Mouse (Mus musculus): Measurements from ENCODE around the gene Nbea. TPM values are rescaled to one million over a fixed set of nuclear protein-coding genes. Genes with fewer than 3 reads are reported as not detected.

Nbea gene
- polyA plus RNA-seq (2015; fragmentation: Nextera tagmentation; extraction: Ambion mirVana), result 7.5 and 7.7 TPM in 2 replicates

DNA sequence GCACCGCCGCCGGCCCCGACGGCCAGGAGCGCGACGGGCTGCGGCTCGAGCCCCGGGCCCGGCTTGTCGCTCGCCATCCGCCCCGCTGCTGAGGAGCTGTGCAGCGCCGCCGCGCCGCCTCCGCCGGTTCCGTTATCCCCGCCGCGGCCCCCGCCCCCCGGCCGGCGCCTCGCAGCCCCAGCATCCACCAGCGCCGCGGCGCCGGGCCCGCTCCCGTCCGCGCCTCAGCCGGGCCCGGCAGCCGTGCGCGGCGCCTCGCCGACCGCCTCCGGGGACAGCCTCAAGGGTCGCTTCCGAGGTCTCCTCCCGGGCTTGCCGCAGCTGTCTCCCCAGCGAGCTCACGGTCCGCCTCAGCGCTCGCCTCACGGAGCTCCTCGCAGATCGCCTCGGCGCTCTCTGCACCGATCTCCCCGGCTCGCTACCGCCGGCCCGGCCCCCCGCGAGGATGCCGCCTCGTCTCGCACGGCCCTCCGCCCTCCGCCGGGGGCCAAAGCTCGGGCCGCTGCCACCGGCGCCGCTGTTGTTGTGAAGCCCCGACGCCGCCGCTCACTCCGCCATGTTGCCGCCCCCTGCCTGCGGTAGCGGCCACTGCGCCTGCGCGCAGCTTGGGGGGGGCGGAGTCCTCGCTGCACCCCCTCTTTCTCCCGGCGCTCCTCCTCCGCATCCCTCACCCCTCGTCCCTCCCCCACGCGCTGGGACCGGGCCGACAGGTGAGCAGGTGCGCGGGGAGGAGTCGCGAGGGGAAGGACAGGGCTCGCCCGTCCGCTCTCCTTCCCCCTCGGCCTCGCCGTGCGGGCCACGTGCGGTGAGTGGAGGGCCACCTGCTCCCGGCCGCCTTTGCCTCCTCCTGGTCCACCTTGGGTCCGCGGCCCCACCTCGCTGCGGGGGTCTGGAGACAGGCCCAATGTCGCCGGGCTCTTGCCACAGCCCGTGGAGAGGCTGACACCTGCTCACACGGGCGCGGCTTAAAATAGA is at the start of gene Nbea:
TSS of gene Nbea (minus strand) at position 543 of the 975 bp plus-strand sequence.
- ATAC-seq (ENCODE audit: extremely low read depth, insufficient number of reproducible peaks, low FRiP score, low TSS enrichment), result peak; percentile 72
- no peaks in the 10 kb centered on the region for H3K27me3 ChIP-seq (replicated peaks)
- peak within 1 kb of the TSS; percentile 92 for H3K27ac ChIP-seq (replicated peaks)
- WGBS, result under 1% methylated on average over 122 of the region's 131 CpGs
- H3K4me1 ChIP-seq, result peaks cover 21% of the 10 kb centered on the region
- peak within 1 kb of the TSS; percentile 87 for H3K4me2 ChIP-seq
- no peaks in the 10 kb centered on the region for H3K9me3 ChIP-seq
- H3K36me3 ChIP-seq, result no peaks in the 10 kb centered on the region
- H3K9ac ChIP-seq, result peak within 1 kb of the TSS; percentile 97
- H3K4me3 ChIP-seq, result peak within 1 kb of the TSS; percentile 94

DNA sequence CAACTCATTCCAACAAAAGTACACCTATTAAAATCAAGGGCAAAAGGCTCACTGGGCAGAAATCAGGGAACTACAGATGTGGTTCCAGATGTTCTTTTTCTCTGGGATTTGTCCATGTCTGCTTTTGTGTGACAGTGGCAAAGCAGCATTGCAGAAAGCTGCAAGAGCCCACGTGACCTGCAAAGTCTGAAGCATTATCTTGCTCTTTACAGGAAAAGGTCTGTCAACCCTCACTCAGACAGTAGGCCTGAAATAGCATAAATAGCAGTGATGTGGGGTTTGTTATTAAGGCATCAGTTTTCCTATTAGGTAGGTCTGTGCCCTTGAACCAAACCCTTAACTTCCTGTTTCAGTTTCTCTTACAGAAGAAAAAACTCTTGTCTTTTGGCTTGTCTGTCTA is 45.8 kb upstream of the Nbea start:
- ATAC-seq (ENCODE audit: extremely low read depth, insufficient number of reproducible peaks, low FRiP score, low TSS enrichment), result peak; percentile 51
- Histone ChIP-seq H3K27me3 (replicated peaks) (no peaks in the 10 kb centered on the region), H3K9me3 (no peaks in the 10 kb centered on the region), H3K27ac (replicated peaks) (peak overlapping the region; percentile 61), H3K4me2 (no peak overlapping the region), H3K4me3 (no peak overlapping the region), H3K4me1 (peaks cover 20% of the 10 kb centered on the region), H3K36me3 (no peaks in the 10 kb centered on the region), H3K9ac (no peak overlapping the region)
- 10% methylated on average over 1 of the region's 1 CpGs for WGBS

- no peak for ATAC-seq (ENCODE audit: extremely low read depth, insufficient number of reproducible peaks, low FRiP score, low TSS enrichment)
- Histone ChIP-seq H3K9ac (no peak overlapping the region), H3K4me3 (no peak overlapping the region), H3K4me2 (no peak overlapping the region), H3K27me3 (replicated peaks) (no peaks in the 10 kb centered on the region), H3K36me3 (no peaks in the 10 kb centered on the region), H3K4me1 (peaks cover 12% of the 10 kb centered on the region), H3K27ac (replicated peaks) (peak overlapping the region; percentile 67; the same call in 1 of the 2 replicates), H3K9me3 (no peaks in the 10 kb centered on the region)
- 30% methylated on average over 2 of the region's 2 CpGs for WGBS
Observed at GRCm38 (mm10) chr3:56215989-56216388, 32.5 kb upstream of the Nbea start.

DNA sequence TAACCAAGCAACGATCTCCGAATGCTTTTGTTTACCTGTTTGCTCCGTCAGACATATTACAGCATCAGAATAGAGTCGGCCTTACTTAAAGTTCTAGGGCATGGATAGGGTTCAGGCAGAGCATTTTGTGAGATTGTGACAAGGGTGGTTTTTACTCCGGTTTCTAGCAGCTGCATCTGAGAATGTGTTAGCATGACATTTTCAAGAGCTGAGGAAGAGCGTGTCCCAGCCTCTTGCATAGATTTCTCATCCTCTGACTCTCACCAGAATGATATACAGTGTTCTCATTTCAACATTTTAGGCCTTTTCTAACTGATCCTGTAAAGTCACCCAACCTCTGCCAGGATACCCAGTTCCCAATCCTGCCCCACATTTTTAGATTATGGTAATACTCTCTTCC is 20.5 kb upstream of the Nbea start:
- no peaks in the 10 kb centered on the region for H3K36me3 ChIP-seq
- WGBS, result 69% methylated on average over 6 of the region's 6 CpGs
- no peaks in the 10 kb centered on the region for H3K27me3 ChIP-seq (replicated peaks)
- H3K9ac ChIP-seq, result no peak overlapping the region
- no peaks in the 10 kb centered on the region for H3K4me1 ChIP-seq
- H3K9me3 ChIP-seq, result no peaks in the 10 kb centered on the region
- H3K27ac ChIP-seq (replicated peaks), result no peak overlapping the region
- H3K4me3 ChIP-seq, result no peak overlapping the region
- no peak overlapping the region for H3K4me2 ChIP-seq
- no peak for ATAC-seq (ENCODE audit: extremely low read depth, insufficient number of reproducible peaks, low FRiP score, low TSS enrichment)

GRCm38 (mm10) chr3:56188238-56188637 is 4.7 kb upstream of the Nbea start:
- no peak overlapping the region for H3K27ac ChIP-seq (replicated peaks)

DNA sequence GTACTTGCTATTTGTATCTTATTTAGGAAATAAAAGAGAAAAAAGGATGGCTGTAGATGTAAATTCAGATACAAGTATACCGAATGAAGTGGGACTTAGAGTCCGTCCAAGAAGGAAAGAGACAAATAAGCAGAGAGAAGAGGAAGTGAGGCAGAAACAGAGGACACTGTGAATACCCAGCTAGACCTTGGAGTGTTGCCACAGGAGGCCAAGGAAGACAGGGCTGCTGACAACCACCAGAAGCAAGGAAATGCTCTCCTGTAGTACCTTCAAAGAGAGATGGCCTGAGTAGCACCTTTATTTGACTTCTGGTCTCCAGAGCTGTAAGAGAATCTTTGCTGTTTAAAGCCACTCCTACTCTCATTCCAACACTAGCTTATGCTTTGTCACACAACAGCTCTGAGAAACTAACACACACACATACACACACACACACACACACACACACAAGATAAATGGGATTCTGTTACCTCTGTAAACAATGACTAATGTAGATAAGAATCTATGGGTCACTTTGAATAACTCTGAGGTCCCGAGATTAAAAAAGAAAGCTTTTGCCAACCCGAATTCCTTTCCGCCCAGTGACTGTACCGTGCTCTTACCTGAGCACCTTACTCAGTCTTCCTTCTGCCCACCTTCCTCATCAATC is 3.8 kb upstream of the Nbea start:
- Histone ChIP-seq H3K36me3 (no peaks in the 10 kb centered on the region), H3K9ac (no peak overlapping the region), H3K4me2 (no peak overlapping the region), H3K4me1 (peaks cover 7% of the 10 kb centered on the region), H3K4me3 (no peak overlapping the region), H3K27ac (replicated peaks) (no peak overlapping the region), H3K27me3 (replicated peaks) (no peaks in the 10 kb centered on the region), H3K9me3 (no peaks in the 10 kb centered on the region)
- ATAC-seq (ENCODE audit: extremely low read depth, insufficient number of reproducible peaks, low FRiP score, low TSS enrichment), result no peak
- WGBS, result 58% methylated on average over 6 of the region's 6 CpGs

More at GRCm38 (mm10) chr3:56188238-56188637, 4.7 kb upstream of the Nbea start:
- Histone ChIP-seq H3K4me1 (peaks cover 7% of the 10 kb centered on the region), H3K36me3 (no peaks in the 10 kb centered on the region), H3K27me3 (replicated peaks) (no peaks in the 10 kb centered on the region), H3K4me2 (no peak overlapping the region), H3K9me3 (no peaks in the 10 kb centered on the region), H3K9ac (no peak overlapping the region), H3K4me3 (no peak overlapping the region)
- 56% methylated on average over 1 of the region's 1 CpGs for WGBS
- no peak for ATAC-seq (ENCODE audit: extremely low read depth, insufficient number of reproducible peaks, low FRiP score, low TSS enrichment)

DNA sequence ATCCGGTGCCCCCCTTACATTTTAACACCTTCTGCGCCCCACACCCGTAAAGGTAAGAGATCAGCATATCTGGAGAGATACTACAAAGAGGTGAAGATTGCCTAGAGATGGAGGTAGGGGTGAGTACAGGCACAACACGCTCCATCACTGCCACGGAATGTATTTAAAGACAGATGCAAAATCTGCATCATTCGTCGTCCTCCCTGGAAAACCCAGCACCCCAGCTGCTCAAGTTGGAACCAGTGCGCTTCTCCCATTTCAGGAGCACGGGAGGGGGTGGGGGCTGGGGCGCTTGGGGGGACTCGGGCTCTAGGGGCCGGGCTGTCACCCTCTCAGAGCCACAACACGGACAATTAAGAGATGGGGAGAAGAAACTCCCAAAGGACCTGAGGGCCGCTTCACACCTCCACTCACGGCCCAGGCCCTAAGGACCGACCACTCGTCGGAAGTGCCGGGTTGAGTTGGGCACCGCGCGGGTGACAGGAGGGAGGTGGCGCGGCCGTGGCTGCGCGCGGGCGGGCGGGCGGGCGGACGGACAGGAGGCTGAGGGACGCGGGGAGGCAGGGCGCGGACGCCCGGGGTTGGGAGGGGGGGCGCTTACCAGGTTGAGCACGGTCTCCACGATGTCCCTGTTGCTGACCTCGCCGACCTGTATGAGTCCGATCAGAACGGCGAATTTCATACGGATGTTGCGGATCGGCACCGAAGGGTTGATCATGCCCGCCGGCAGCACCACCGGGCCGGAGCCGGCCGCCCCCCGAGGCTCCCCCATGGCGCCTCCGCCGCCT is 936 bp downstream of the Nbea start:
- under 1% methylated on average over 56 of the region's 61 CpGs for WGBS
- Histone ChIP-seq H3K27me3 (replicated peaks) (no peaks in the 10 kb centered on the region), H3K4me1 (peaks cover 21% of the 10 kb centered on the region)

GRCm38 (mm10) chr3:56181991-56182370 is 1.5 kb downstream of the Nbea start:
- Histone ChIP-seq H3K9ac (peak overlapping the region; percentile 97), H3K36me3 (no peaks in the 10 kb centered on the region), H3K27ac (replicated peaks) (peak overlapping the region; percentile 92), H3K9me3 (no peaks in the 10 kb centered on the region), H3K27me3 (replicated peaks) (no peaks in the 10 kb centered on the region), H3K4me2 (peak overlapping the region; percentile 87), H3K4me1 (peaks cover 27% of the 10 kb centered on the region), H3K4me3 (peak overlapping the region; percentile 94)
- WGBS, result 11% methylated on average over 4 of the region's 4 CpGs
- ATAC-seq (ENCODE audit: extremely low read depth, insufficient number of reproducible peaks, low FRiP score, low TSS enrichment), result no peak

More for the DNA sequence above, 936 bp downstream of the Nbea start:
- H3K27ac ChIP-seq (replicated peaks), result peak overlapping the region; percentile 92
- H3K36me3 ChIP-seq, result no peaks in the 10 kb centered on the region
- peak overlapping the region; percentile 94 for H3K4me3 ChIP-seq
- H3K9me3 ChIP-seq, result no peaks in the 10 kb centered on the region
- H3K4me2 ChIP-seq, result peak overlapping the region; percentile 87
- ATAC-seq (ENCODE audit: extremely low read depth, insufficient number of reproducible peaks, low FRiP score, low TSS enrichment), result peak; percentile 56; the same call in 1 of the 2 replicates
- peak overlapping the region; percentile 97 for H3K9ac ChIP-seq

DNA sequence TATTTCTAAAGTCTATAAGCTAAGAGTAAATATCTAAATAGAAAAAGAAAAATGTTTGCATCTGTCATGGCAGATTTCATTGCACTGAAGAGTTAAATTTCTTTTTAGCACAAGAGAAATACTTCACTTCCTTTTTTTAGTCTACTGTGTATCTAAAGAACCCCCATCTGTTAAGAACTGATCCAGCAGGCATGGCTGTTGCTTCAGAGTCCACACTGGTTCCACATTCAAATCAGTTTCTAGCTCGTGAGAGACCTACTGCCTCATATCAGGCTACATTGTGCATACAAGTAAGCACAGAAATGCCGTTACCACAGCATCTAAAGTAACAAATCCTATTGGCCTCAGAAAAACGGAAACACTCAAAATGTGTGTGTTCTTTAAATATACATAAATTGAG is 2.5 kb downstream of the Nbea start:
- Histone ChIP-seq H3K27me3 (replicated peaks) (no peaks in the 10 kb centered on the region), H3K4me2 (peak overlapping the region; percentile 87), H3K9ac (peak overlapping the region; percentile 97), H3K4me3 (peak overlapping the region; percentile 94), H3K27ac (replicated peaks) (no peak overlapping the region), H3K4me1 (peaks cover 27% of the 10 kb centered on the region), H3K36me3 (no peaks in the 10 kb centered on the region), H3K9me3 (no peaks in the 10 kb centered on the region)
- 40% methylated on average over 3 of the region's 3 CpGs for WGBS
- ATAC-seq (ENCODE audit: extremely low read depth, insufficient number of reproducible peaks, low FRiP score, low TSS enrichment), result no peak

- Histone ChIP-seq H3K4me3 (no peak overlapping the region), H3K4me2 (no peak overlapping the region), H3K9me3 (no peaks in the 10 kb centered on the region), H3K9ac (no peak overlapping the region), H3K36me3 (no peaks in the 10 kb centered on the region), H3K27me3 (replicated peaks) (no peaks in the 10 kb centered on the region), H3K27ac (replicated peaks) (no peak overlapping the region), H3K4me1 (peaks cover 6% of the 10 kb centered on the region; the same call in 1 of the 2 replicates)
- 78% methylated on average over 2 of the region's 2 CpGs for WGBS
- ATAC-seq (ENCODE audit: extremely low read depth, insufficient number of reproducible peaks, low FRiP score, low TSS enrichment), result no peak
Observed at GRCm38 (mm10) chr3:56157864-56158263, 25.6 kb downstream of the Nbea start.

DNA sequence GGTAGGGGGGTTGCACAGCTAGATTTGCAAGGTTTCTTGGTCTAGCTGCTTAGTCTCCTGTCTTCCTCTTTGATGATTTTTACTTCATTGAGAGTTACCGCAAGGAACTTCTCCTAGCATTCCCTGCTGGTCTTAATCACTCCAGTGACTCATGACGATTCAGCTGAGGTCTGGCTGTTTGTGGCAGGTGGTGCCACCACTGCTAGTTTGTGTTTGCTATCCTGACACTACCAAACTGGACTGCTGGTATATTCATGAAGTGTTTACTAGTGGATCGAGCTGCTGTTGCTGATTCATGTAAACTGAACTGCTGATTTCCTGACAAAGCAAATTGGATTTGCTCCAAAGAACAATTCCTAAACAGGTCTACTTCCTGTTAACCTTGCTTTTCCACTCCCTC is 56.8 kb downstream of the Nbea start:
- ATAC-seq (ENCODE audit: extremely low read depth, insufficient number of reproducible peaks, low FRiP score, low TSS enrichment), result no peak
- H3K4me2 ChIP-seq, result no peak overlapping the region
- WGBS, result 80% methylated on average over 3 of the region's 3 CpGs

More for the DNA sequence above, 56.8 kb downstream of the Nbea start:
- no peak overlapping the region for H3K27ac ChIP-seq (replicated peaks)
- peaks cover 10% of the 10 kb centered on the region; the same call in 1 of the 2 replicates for H3K9me3 ChIP-seq
- no peaks in the 10 kb centered on the region for H3K27me3 ChIP-seq (replicated peaks)
- H3K36me3 ChIP-seq, result peaks cover 16% of the 10 kb centered on the region
- H3K4me1 ChIP-seq, result no peaks in the 10 kb centered on the region
- H3K4me3 ChIP-seq, result no peak overlapping the region
- H3K9ac ChIP-seq, result no peak overlapping the region
